Mouse (Mus musculus): Measurements from ENCODE around the gene Pik3r5. TPM values are rescaled to one million over a fixed set of nuclear protein-coding genes. Genes with fewer than 3 reads are reported as not detected.

Pik3r5 gene
- total RNA-seq, 2 experiments from 2014 or later, result 0.56 to 0.97 TPM

Other genes starting within 250 kb of the Pik3r5 start
- gene Ntn1, start 31.3 kb upstream of the Pik3r5 start, total RNA-seq (2021), result 10 to 100 TPM; 10.6 to 14.7 TPM
- 1 to 10 TPM; 1.9 to 2.6 TPM for gene Pik3r6, start 70.9 kb downstream of the Pik3r5 start, total RNA-seq (2021)
- under 1 TPM in 1 of 2 experiments, not detected in 1; 0.16 TPM for gene Mfsd6l, start 124.1 kb downstream of the Pik3r5 start, total RNA-seq (2021)
- gene Ccdc42, start 154.9 kb downstream of the Pik3r5 start, total RNA-seq (2021), result under 1 TPM in 1 of 2 experiments, not detected in 1; 0.52 TPM

All from left cerebral cortex, postnatal 4 days (tissue).